Comparison of ENCODE assay signal across 16 mouse cellular contexts in the genomic region with DNA sequence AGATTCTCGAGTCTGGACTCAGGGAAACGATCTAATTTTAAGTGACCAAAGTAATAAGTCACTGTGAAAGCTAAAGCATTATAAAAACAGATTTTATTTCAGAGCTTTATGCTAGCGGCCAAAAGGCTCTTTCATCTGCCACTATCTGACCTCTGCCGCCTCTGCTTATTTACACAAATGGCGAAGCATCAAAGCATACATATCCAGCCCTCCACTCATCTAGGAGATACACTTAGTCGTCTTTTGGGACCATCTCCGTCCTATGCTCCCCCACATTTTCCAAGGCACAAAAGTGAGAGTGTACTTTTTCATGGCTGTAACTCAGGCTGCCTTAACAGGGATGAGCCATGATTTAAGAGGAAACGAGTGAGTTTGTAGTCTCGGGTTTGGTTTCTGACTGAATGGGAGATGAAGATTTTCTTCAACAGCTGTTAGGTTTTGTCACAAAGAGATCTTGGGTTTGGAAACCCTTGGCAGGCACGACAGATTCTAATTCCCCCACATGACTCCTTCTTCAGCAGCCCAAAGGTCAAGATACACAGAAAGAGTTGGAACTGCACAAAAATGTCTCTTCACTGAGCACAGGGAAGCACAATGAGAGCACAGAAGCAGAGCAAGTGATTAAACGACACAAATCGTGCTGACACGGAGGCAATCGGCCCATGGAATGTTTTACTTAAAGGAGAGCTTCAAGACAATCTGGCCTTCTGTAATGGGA.
A peak's percentile ranks its signal among the peaks of the same experiment; 100 is the strongest.
DNase-seq lines count a peak whose midpoint lies in the region; ATAC-seq and TF ChIP-seq lines count a peak whose summit lies in the region.
"Had no signal": no experiment of that assay in that cellular context is flagged by ENCODE, and none has a peak within 500 bp of the region (broad histone marks: within the 10 kb centered on the region; RNA-seq: fewer than 3 reads in every experiment).

No protein-coding gene starts in this region.

- no peaks in the 10 kb centered on the region for H3K27me3 ChIP-seq in kidney, embryonic 15.5 days
- H3K27me3 ChIP-seq in lung, postnatal 0 days (replicated peaks; ENCODE audit: insufficient read depth, low read length): no peaks in the 10 kb centered on the region
- H3K27me3 ChIP-seq: embryonic facial prominence, embryonic 15.5 days; forebrain, embryonic 12.5 days; heart, embryonic 13.5 days; hindbrain, embryonic 12.5 days; limb, embryonic 15.5 days; midbrain, embryonic 13.5 days had no signal

- H3K9ac ChIP-seq in kidney, embryonic 15.5 days: no peak overlapping the region
- H3K9ac ChIP-seq in lung, postnatal 0 days (replicated peaks; ENCODE audit: low read depth): no peak overlapping the region
- H3K9ac ChIP-seq: embryonic facial prominence, embryonic 15.5 days; forebrain, embryonic 12.5 days; heart, embryonic 13.5 days; hindbrain, embryonic 12.5 days; limb, embryonic 15.5 days; midbrain, embryonic 13.5 days had no signal

- ATAC-seq in kidney, embryonic 15.5 days (replicated peaks; ENCODE audit: low FRiP score): peak; percentile 85
- ATAC-seq in lung, postnatal 0 days: peak; percentile 78
- ATAC-seq in erythroid progenitor cell, adult 5-6 weeks (replicated peaks; ENCODE audit: low FRiP score, poor library complexity, severe bottlenecking): no peak
- ATAC-seq: intestine, postnatal 0 days; midbrain, embryonic 13.5 days had no signal

- peak overlapping the region; percentile 19; the same call in 1 of the 2 replicates for H3K4me2 ChIP-seq in kidney, embryonic 15.5 days
- no peak overlapping the region for H3K4me2 ChIP-seq in lung, postnatal 0 days (replicated peaks; ENCODE audit: low read depth, low read length)
- H3K4me2 ChIP-seq: embryonic facial prominence, embryonic 15.5 days; forebrain, embryonic 12.5 days; heart, embryonic 13.5 days; hindbrain, embryonic 12.5 days; limb, embryonic 15.5 days; midbrain, embryonic 13.5 days had no signal

- H3K27ac ChIP-seq in kidney, embryonic 15.5 days: peak overlapping the region; percentile 78
- H3K27ac ChIP-seq in lung, postnatal 0 days (ENCODE audit: low read length): 0 out of 2 replicates have a peak overlapping the region, but pooled peaks have one; percentile 14
- H3K27ac ChIP-seq: embryonic facial prominence, embryonic 15.5 days; forebrain, embryonic 12.5 days; heart, embryonic 13.5 days; hindbrain, embryonic 12.5 days; limb, embryonic 15.5 days; midbrain, embryonic 13.5 days had no signal

- 18% methylated on average over 14 of the region's 14 CpGs for WGBS in kidney, embryonic 15.5 days
- WGBS in lung, postnatal 0 days: 45% methylated on average over 14 of the region's 14 CpGs

- intact Hi-C loops in left cerebral cortex, postnatal 25 days (cut with DNase I): no loop called here

- H3K4me3 ChIP-seq in kidney, embryonic 15.5 days (replicated peaks): no peak overlapping the region
- H3K4me3 ChIP-seq in lung, postnatal 0 days (ENCODE audit: low read depth, low read length): no peak overlapping the region
- H3K4me3 ChIP-seq: embryonic facial prominence, embryonic 15.5 days; forebrain, embryonic 12.5 days; heart, embryonic 13.5 days; hindbrain, embryonic 12.5 days; limb, embryonic 15.5 days; midbrain, embryonic 13.5 days had no signal

- no peaks in the 10 kb centered on the region for H3K9me3 ChIP-seq in kidney, embryonic 15.5 days (replicated peaks)
- H3K9me3 ChIP-seq in lung, postnatal 0 days (ENCODE audit: low read length): no peaks in the 10 kb centered on the region
- H3K9me3 ChIP-seq: embryonic facial prominence, embryonic 15.5 days; forebrain, embryonic 12.5 days; heart, embryonic 13.5 days; hindbrain, embryonic 12.5 days; limb, embryonic 15.5 days; midbrain, embryonic 13.5 days had no signal

- H3K36me3 ChIP-seq in kidney, embryonic 15.5 days: no peaks in the 10 kb centered on the region
- H3K36me3 ChIP-seq in lung, postnatal 0 days (ENCODE audit: insufficient read depth, low read length): no peaks in the 10 kb centered on the region
- H3K36me3 ChIP-seq: embryonic facial prominence, embryonic 15.5 days; forebrain, embryonic 12.5 days; heart, embryonic 13.5 days; hindbrain, embryonic 12.5 days; limb, embryonic 15.5 days; midbrain, embryonic 13.5 days had no signal

- TF ChIP-seq EP300 in lung, postnatal 0 days (IDR thresholded peaks at IDR 0.05): peak; percentile 28; the same call in 1 of the 2 replicates

- peak; percentile 1 for DNase-seq in ovary, postnatal 14 days (ENCODE audit: low spot score)
- no peak for DNase-seq in ovary, postnatal 10 days (ENCODE audit: low spot score)
- peak; percentile 82 for DNase-seq in lung, postnatal 0 days (ENCODE audit: low spot score)
- no peak for DNase-seq in cerebellum, adult 18-20 months
- DNase-seq in left cerebral cortex, postnatal 25 days (ENCODE audit: low spot score in 2 of 2): no peak
- DNase-seq: cerebellum, postnatal 14 days; right cerebral cortex, postnatal 14 days had no signal

- TF ChIP-seq CTCF in lung, postnatal 0 days (IDR thresholded peaks at IDR 0.05): no peak

- peaks cover 13% of the 10 kb centered on the region for H3K4me1 ChIP-seq in kidney, embryonic 15.5 days
- H3K4me1 ChIP-seq in lung, postnatal 0 days (ENCODE audit: insufficient read depth, low read depth, low read length): no peaks in the 10 kb centered on the region
- H3K4me1 ChIP-seq: embryonic facial prominence, embryonic 15.5 days; forebrain, embryonic 12.5 days; heart, embryonic 13.5 days; hindbrain, embryonic 12.5 days; limb, embryonic 15.5 days; midbrain, embryonic 13.5 days had no signal

Comparison
In these comparisons a context has a peak if more than half of its experiments do, and no peak if none do; other contexts are left out.
1. DNase-seq: peak in ovary, postnatal 14 days (single experiment) and lung, postnatal 0 days (single experiment); none in ovary, postnatal 10 days (single experiment), cerebellum, adult 18-20 months (0 of 2) and left cerebral cortex, postnatal 25 days (0 of 2).